Mouse (Mus musculus): ENCODE measurements around the gene Chst5. TPM values are rescaled to one million over a fixed set of nuclear protein-coding genes. Genes with fewer than 3 reads are reported as not detected.

Chst5 gene
- polyA plus RNA-seq, 1 experiment from 2014 or later: 3.2 TPM

DNA sequence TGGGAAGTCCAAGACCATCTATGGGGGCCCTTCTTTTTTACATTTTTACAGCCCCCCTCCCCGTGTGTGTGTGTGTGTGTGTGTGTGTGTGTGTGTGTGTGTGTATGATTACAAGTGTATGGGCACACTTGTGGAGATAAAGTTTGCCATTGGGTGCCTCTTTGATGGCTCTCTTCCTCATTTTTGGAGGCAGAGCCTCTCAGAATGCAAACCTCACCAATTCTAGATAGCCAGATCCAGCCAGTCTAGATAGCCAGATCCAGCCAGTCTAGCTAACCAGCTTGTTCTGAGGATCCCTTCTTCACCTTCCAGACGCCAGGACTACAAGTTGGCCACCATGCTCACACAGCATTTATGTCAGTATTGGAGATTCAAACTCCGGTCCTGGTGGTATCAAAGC is 39.0 kb downstream of the Chst5 start:
- WGBS: 92% methylated on average over 3 of the region's 3 CpGs
- H3K9ac ChIP-seq (ENCODE audit: low read depth, low read length): no peak overlapping the region
- no peaks in the 10 kb centered on the region for H3K27me3 ChIP-seq (ENCODE audit: control insufficient read depth, insufficient read depth, low read length)
- H3K4me2 ChIP-seq (replicated peaks; ENCODE audit: low read depth, low read length): no peak overlapping the region
- no peak overlapping the region for H3K27ac ChIP-seq (ENCODE audit: low read depth, low read length)
- H3K36me3 ChIP-seq (ENCODE audit: control insufficient read depth, insufficient read depth, low read length): no peaks in the 10 kb centered on the region
- H3K4me3 ChIP-seq (ENCODE audit: low read depth, low read length): no peak overlapping the region
- H3K4me1 ChIP-seq (replicated peaks; ENCODE audit: control insufficient read depth, insufficient read depth, low read length): no peaks in the 10 kb centered on the region
- DNase-seq (ENCODE audit: low spot score) (no peak), ATAC-seq (ENCODE audit: low FRiP score) (no peak)
- H3K9me3 ChIP-seq (ENCODE audit: control insufficient read depth, low read length): no peaks in the 10 kb centered on the region

GRCm38 (mm10) chr8:111870379-111870778 is 39.9 kb downstream of the Chst5 start:
- H3K27ac ChIP-seq (ENCODE audit: low read depth, low read length): no peak overlapping the region
- no peaks in the 10 kb centered on the region for H3K27me3 ChIP-seq (ENCODE audit: control insufficient read depth, insufficient read depth, low read length)
- H3K9me3 ChIP-seq (ENCODE audit: control insufficient read depth, low read length): no peaks in the 10 kb centered on the region
- no peak overlapping the region for H3K9ac ChIP-seq (ENCODE audit: low read depth, low read length)
- ATAC-seq (ENCODE audit: low FRiP score) (no peak), DNase-seq (ENCODE audit: low spot score) (no peak)
- no peaks in the 10 kb centered on the region for H3K36me3 ChIP-seq (ENCODE audit: control insufficient read depth, insufficient read depth, low read length)
- 90% methylated on average over 3 of the region's 3 CpGs for WGBS
- H3K4me2 ChIP-seq (replicated peaks; ENCODE audit: low read depth, low read length): no peak overlapping the region
- H3K4me3 ChIP-seq (ENCODE audit: low read depth, low read length): no peak overlapping the region
- H3K4me1 ChIP-seq (replicated peaks; ENCODE audit: control insufficient read depth, insufficient read depth, low read length): no peaks in the 10 kb centered on the region

DNA sequence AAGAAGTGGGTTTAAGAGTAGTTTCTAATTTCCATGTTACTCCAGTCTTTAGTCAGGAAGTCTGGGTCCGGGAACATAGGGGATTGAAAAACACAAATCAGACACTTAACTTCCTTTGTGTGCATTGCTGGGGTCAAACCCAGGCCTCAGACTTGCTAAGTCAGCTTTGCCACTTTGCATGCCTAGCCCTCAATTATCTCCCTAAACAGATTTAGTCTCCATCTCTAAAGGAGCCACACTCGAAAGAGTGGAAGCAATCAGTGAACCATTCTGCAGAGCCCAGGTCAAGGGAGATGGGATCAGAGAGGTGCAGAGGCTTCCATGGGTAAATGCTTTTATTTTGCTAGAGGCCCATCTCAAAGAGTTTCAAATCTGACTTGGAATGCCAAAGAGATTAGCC is 41.6 kb downstream of the Chst5 start:
- Histone ChIP-seq H3K27me3 (ENCODE audit: control insufficient read depth, insufficient read depth, low read length) (no peaks in the 10 kb centered on the region), H3K27ac (ENCODE audit: low read depth, low read length) (no peak overlapping the region), H3K9ac (ENCODE audit: low read depth, low read length) (no peak overlapping the region), H3K4me1 (replicated peaks; ENCODE audit: control insufficient read depth, insufficient read depth, low read length) (no peaks in the 10 kb centered on the region), H3K9me3 (ENCODE audit: control insufficient read depth, low read length) (no peaks in the 10 kb centered on the region), H3K4me2 (replicated peaks; ENCODE audit: low read depth, low read length) (no peak overlapping the region), H3K4me3 (ENCODE audit: low read depth, low read length) (no peak overlapping the region), H3K36me3 (ENCODE audit: control insufficient read depth, insufficient read depth, low read length) (no peaks in the 10 kb centered on the region)
- DNase-seq (ENCODE audit: low spot score) (no peak), ATAC-seq (ENCODE audit: low FRiP score) (no peak)
- 59% methylated on average over 2 of the region's 2 CpGs for WGBS

DNA sequence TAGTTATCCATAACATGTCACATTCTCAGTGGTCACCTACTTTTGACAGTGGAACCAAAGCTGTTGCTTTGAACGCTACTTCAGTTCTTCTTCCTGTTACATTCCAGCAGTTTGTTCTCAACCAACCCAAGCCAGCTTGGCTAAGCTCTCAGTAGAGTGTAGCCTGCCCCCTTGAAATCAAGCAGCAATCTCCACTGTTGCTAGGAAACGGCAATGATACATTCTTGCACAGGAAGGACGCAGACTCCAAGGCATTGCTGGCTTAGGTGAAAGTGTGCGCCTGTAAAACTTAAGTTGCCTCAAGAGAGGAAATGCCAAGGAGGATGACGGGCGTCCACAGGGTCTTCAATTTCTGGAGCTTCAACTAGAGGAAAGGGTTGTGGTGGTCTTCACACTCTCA is 44.4 kb downstream of the Chst5 start:
- H3K27ac ChIP-seq (ENCODE audit: low read depth, low read length): no peak overlapping the region
- no peak for ATAC-seq (ENCODE audit: low FRiP score)

GRCm38 (mm10) chr8:111865130-111865852 is 45.0 kb downstream of the Chst5 start:
- Histone ChIP-seq H3K9me3 (ENCODE audit: control insufficient read depth, low read length) (no peaks in the 10 kb centered on the region), H3K27me3 (ENCODE audit: control insufficient read depth, insufficient read depth, low read length) (no peaks in the 10 kb centered on the region), H3K27ac (ENCODE audit: low read depth, low read length) (no peak overlapping the region), H3K4me2 (replicated peaks; ENCODE audit: low read depth, low read length) (no peak overlapping the region), H3K9ac (ENCODE audit: low read depth, low read length) (no peak overlapping the region), H3K36me3 (ENCODE audit: control insufficient read depth, insufficient read depth, low read length) (no peaks in the 10 kb centered on the region), H3K4me1 (replicated peaks; ENCODE audit: control insufficient read depth, insufficient read depth, low read length) (no peaks in the 10 kb centered on the region), H3K4me3 (ENCODE audit: low read depth, low read length) (no peak overlapping the region)
- DNase-seq (ENCODE audit: low spot score) (no peak), ATAC-seq (ENCODE audit: low FRiP score) (no peak)
- 91% methylated on average over 8 of the region's 8 CpGs for WGBS

More for the DNA sequence above, 44.4 kb downstream of the Chst5 start:
- DNase-seq (ENCODE audit: low spot score): no peak
- Histone ChIP-seq H3K4me2 (replicated peaks; ENCODE audit: low read depth, low read length) (no peak overlapping the region), H3K9me3 (ENCODE audit: control insufficient read depth, low read length) (no peaks in the 10 kb centered on the region), H3K4me1 (replicated peaks; ENCODE audit: control insufficient read depth, insufficient read depth, low read length) (no peaks in the 10 kb centered on the region), H3K9ac (ENCODE audit: low read depth, low read length) (no peak overlapping the region), H3K36me3 (ENCODE audit: control insufficient read depth, insufficient read depth, low read length) (no peaks in the 10 kb centered on the region), H3K4me3 (ENCODE audit: low read depth, low read length) (no peak overlapping the region), H3K27me3 (ENCODE audit: control insufficient read depth, insufficient read depth, low read length) (no peaks in the 10 kb centered on the region)
- 94% methylated on average over 6 of the region's 6 CpGs for WGBS

- ATAC-seq (ENCODE audit: low FRiP score): no peak
- no peak overlapping the region for H3K27ac ChIP-seq (ENCODE audit: low read depth, low read length)
- H3K4me3 ChIP-seq (ENCODE audit: low read depth, low read length): no peak overlapping the region
- no peaks in the 10 kb centered on the region for H3K4me1 ChIP-seq (replicated peaks; ENCODE audit: control insufficient read depth, insufficient read depth, low read length)
- no peaks in the 10 kb centered on the region for H3K36me3 ChIP-seq (ENCODE audit: control insufficient read depth, insufficient read depth, low read length)
- no peaks in the 10 kb centered on the region for H3K27me3 ChIP-seq (ENCODE audit: control insufficient read depth, insufficient read depth, low read length)
- H3K4me2 ChIP-seq (replicated peaks; ENCODE audit: low read depth, low read length): no peak overlapping the region
- H3K9me3 ChIP-seq (ENCODE audit: control insufficient read depth, low read length): no peaks in the 10 kb centered on the region
- DNase-seq (ENCODE audit: low spot score): no peak
- 91% methylated on average over 8 of the region's 8 CpGs for WGBS
- H3K9ac ChIP-seq (ENCODE audit: low read depth, low read length): no peak overlapping the region
These were observed 45.6 kb downstream of the Chst5 start for GRCm38 (mm10) chr8:111864648-111865047.

- H3K9ac ChIP-seq (ENCODE audit: low read depth, low read length): no peak overlapping the region
- ATAC-seq (ENCODE audit: low FRiP score) (no peak), DNase-seq (ENCODE audit: low spot score) (no peak)
- H3K9me3 ChIP-seq (ENCODE audit: control insufficient read depth, low read length): no peaks in the 10 kb centered on the region
- no peaks in the 10 kb centered on the region for H3K4me1 ChIP-seq (replicated peaks; ENCODE audit: control insufficient read depth, insufficient read depth, low read length)
- H3K4me3 ChIP-seq (ENCODE audit: low read depth, low read length): no peak overlapping the region
- no peaks in the 10 kb centered on the region for H3K36me3 ChIP-seq (ENCODE audit: control insufficient read depth, insufficient read depth, low read length)
- H3K27ac ChIP-seq (ENCODE audit: low read depth, low read length): no peak overlapping the region
- WGBS: 85% methylated on average over 4 of the region's 4 CpGs
- no peaks in the 10 kb centered on the region for H3K27me3 ChIP-seq (ENCODE audit: control insufficient read depth, insufficient read depth, low read length)
- no peak overlapping the region for H3K4me2 ChIP-seq (replicated peaks; ENCODE audit: low read depth, low read length)
These were observed 47.0 kb downstream of the Chst5 start for GRCm38 (mm10) chr8:111863280-111863679.

DNA sequence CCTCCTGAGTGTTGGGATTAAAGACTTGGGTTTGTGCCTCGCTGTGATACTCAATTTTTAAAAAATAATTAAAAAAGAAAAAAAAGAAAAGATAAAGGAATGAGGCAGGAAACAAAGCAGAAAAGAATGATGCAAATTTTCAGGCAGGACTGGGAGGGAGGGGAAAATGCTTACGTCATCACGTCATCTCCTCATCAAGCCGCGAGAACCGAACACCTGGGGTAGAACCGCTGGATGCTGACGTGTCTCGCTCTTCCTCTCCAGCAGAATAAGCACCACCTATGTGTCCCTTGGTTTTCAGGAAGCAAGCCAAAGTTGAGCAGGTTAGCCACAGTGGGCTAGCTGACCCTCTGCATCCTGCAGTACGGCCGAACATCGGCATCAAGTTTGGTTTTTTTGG is 54.3 kb downstream of the Chst5 start:
- H3K9ac ChIP-seq (ENCODE audit: low read depth, low read length): no peak overlapping the region
- WGBS: 86% methylated on average over 12 of the region's 12 CpGs
- no peak for ATAC-seq (ENCODE audit: low FRiP score)

GRCm38 (mm10) chr8:111853861-111854501 is 56.3 kb downstream of the Chst5 start, which contains the start of gene Cfdp1:
Gene Cfdp1 (minus strand): TSS chr8:111854291.
- WGBS: under 1% methylated on average over 53 of the region's 53 CpGs
- Histone ChIP-seq H3K27ac (ENCODE audit: low read depth, low read length) (no peak within 1 kb of the TSS), H3K4me3 (ENCODE audit: low read depth, low read length) (peak within 1 kb of the TSS; percentile 96), H3K27me3 (ENCODE audit: control insufficient read depth, insufficient read depth, low read length) (no peaks in the 10 kb centered on the region), H3K4me2 (replicated peaks; ENCODE audit: low read depth, low read length) (peak within 1 kb of the TSS; percentile 81), H3K9me3 (ENCODE audit: control insufficient read depth, low read length) (no peaks in the 10 kb centered on the region), H3K4me1 (replicated peaks; ENCODE audit: control insufficient read depth, insufficient read depth, low read length) (no peaks in the 10 kb centered on the region), H3K36me3 (ENCODE audit: control insufficient read depth, insufficient read depth, low read length) (no peaks in the 10 kb centered on the region), H3K9ac (ENCODE audit: low read depth, low read length) (peak within 1 kb of the TSS; percentile 73)
- ATAC-seq (ENCODE audit: low FRiP score) (peak; percentile 100), DNase-seq (ENCODE audit: low spot score) (peak; percentile 98)

More for the DNA sequence above, 54.3 kb downstream of the Chst5 start:
- no peaks in the 10 kb centered on the region for H3K9me3 ChIP-seq (ENCODE audit: control insufficient read depth, low read length)
- no peaks in the 10 kb centered on the region for H3K4me1 ChIP-seq (replicated peaks; ENCODE audit: control insufficient read depth, insufficient read depth, low read length)
- H3K4me3 ChIP-seq (ENCODE audit: low read depth, low read length): no peak overlapping the region
- no peak overlapping the region for H3K4me2 ChIP-seq (replicated peaks; ENCODE audit: low read depth, low read length)
- no peak for DNase-seq (ENCODE audit: low spot score)
- H3K36me3 ChIP-seq (ENCODE audit: control insufficient read depth, insufficient read depth, low read length): no peaks in the 10 kb centered on the region
- no peak overlapping the region for H3K27ac ChIP-seq (ENCODE audit: low read depth, low read length)
- no peaks in the 10 kb centered on the region for H3K27me3 ChIP-seq (ENCODE audit: control insufficient read depth, insufficient read depth, low read length)
